Mouse (Mus musculus) embryonic facial prominence, embryonic 11.5 days (tissue): ENCODE results near the gene Phyhipl. TPM values are rescaled to one million over a fixed set of nuclear protein-coding genes. Genes with fewer than 3 reads are reported as not detected.

Experiments used
- ATAC-seq: fragments of 200-750 bp; cut with Nextera tagmentation; replicated peaks from 2 replicates; pipeline ENCODE4 v1.8.0; 2017; ENCODE audit warnings: low read depth; ENCODE audit not compliant: insufficient number of reproducible peaks, low FRiP score, low TSS enrichment
- DNase-seq: peaks from one replicate; pipeline ENCODE4 v3.0.0-alpha.2; 2015; ENCODE audit warnings: low spot score
- H3K27ac ChIP-seq: fragments of 300-500 bp; sonication (generic); replicated peaks from 2 replicates; pipeline ENCODE4 v1.5.1; 2014; ENCODE audit warnings: mild to moderate bottlenecking, low read depth, low read length, control low read depth
- H3K27me3 ChIP-seq: fragments of 300-500 bp; sonication (generic); 2 replicates; pipeline ENCODE4 v1.6.1; 2014; ENCODE audit warnings: mild to moderate bottlenecking, low read length, moderate library complexity, mixed read lengths; ENCODE audit not compliant: control insufficient read depth, insufficient read depth
- H3K36me3 ChIP-seq: fragments of 300-500 bp; sonication (generic); replicated peaks from 2 replicates; pipeline ENCODE4 v1.6.1; 2014; ENCODE audit warnings: low read depth, mild to moderate bottlenecking, low read length, moderate library complexity, mixed read lengths; ENCODE audit not compliant: control insufficient read depth, insufficient read depth
- H3K4me1 ChIP-seq: fragments of 300-500 bp; sonication (generic); 2 replicates; pipeline ENCODE4 v1.6.1; 2014; ENCODE audit warnings: low read length, mixed read lengths; ENCODE audit not compliant: control insufficient read depth, insufficient read depth
- H3K4me2 ChIP-seq: fragments of 300-500 bp; sonication (generic); 2 replicates; pipeline ENCODE4 v1.6.1; 2014; ENCODE audit warnings: low read depth, mild to moderate bottlenecking, control low read depth, low read length, moderate library complexity
- H3K4me3 ChIP-seq: fragments of 300-500 bp; sonication (generic); 2 replicates; pipeline ENCODE4 v1.5.1; 2014; ENCODE audit warnings: low read depth, low read length, control low read depth
- H3K9ac ChIP-seq: fragments of 300-500 bp; sonication (generic); replicated peaks from 2 replicates; pipeline ENCODE4 v1.6.1; 2014; ENCODE audit warnings: mild to moderate bottlenecking, control low read depth, low read length
- H3K9me3 ChIP-seq: fragments of 300-500 bp; sonication (generic); replicated peaks from 2 replicates; pipeline ENCODE4 v1.6.1; 2016; ENCODE audit warnings: mild to moderate bottlenecking, low read length, inconsistent platforms, mixed read lengths; ENCODE audit not compliant: control insufficient read depth
- WGBS: fragments of 180-500 bp; shearing (Covaris S2); extraction: QIAGEN DNeasy Blood & Tissue Kit; methylation state at CpG from one replicate; pipeline ENCODE4 v1.1.7; 2014; 5-methylcytosine and 5-hydroxymethylcytosine counted together
- polyA plus RNA-seq: library from polyadenylated mRNA; unstranded; fragments of >200 nt; fragmentation: Nextera tagmentation; extraction: Ambion mirVana; gene quantifications from 2 replicates; pipeline ENCODE4 v1.2.1, GENCODE M21; 2014

Gene Phyhipl
- polyA plus RNA-seq, 1 experiment from 2014 or later = 10.0 TPM

- H3K27ac ChIP-seq = no peak overlapping the region
- H3K27me3 ChIP-seq = no peaks in the 10 kb centered on the region
- 7% methylated on average over 14 of the region's 14 CpGs for WGBS
- peak overlapping the region; percentile 36 for H3K4me3 ChIP-seq
- peak overlapping the region; percentile 72 for H3K4me2 ChIP-seq
- no peaks in the 10 kb centered on the region for H3K9me3 ChIP-seq
- peak overlapping the region; percentile 46 for H3K9ac ChIP-seq
- peaks cover 4% of the 10 kb centered on the region; the same call in 1 of the 2 replicates for H3K4me1 ChIP-seq
- H3K36me3 ChIP-seq = no peaks in the 10 kb centered on the region
- ATAC-seq (peak; percentile 14; the same call in 1 of the 2 replicates), DNase-seq (no peak)
Measured at GRCm38 (mm10) chr10:70519640-70520099, 136.1 kb downstream of the Phyhipl start.

DNA sequence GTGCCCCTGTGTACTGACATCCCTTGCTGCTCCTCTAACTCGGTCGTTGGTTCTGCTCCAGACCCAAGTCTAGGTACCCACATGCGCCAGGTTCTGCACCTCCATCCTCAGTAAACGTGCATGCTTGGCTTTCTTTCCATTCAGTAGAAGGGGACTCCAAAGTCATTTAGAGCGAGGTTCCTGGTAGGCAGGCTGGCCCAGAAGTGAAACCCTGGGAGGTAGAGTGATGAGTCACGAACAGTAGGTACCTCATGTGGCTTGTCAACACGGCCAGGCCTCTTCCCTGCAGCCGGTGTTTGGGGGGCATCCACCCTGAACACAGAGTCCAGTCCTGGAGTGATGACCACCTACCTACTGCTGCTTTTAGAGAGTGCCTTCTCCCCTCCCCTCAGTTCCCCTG is 139.1 kb downstream of the Phyhipl start:
- Histone ChIP-seq H3K9me3 (no peaks in the 10 kb centered on the region), H3K4me2 (no peak overlapping the region), H3K4me1 (peaks cover 4% of the 10 kb centered on the region; the same call in 1 of the 2 replicates), H3K4me3 (no peak overlapping the region), H3K27me3 (no peaks in the 10 kb centered on the region), H3K27ac (no peak overlapping the region), H3K36me3 (no peaks in the 10 kb centered on the region), H3K9ac (no peak overlapping the region)
- 84% methylated on average over 8 of the region's 8 CpGs for WGBS
- DNase-seq (no peak), ATAC-seq (no peak)

- no peak overlapping the region for H3K4me2 ChIP-seq
- 86% methylated on average over 9 of the region's 9 CpGs for WGBS
- ATAC-seq = no peak
- H3K27me3 ChIP-seq = no peaks in the 10 kb centered on the region
- H3K9me3 ChIP-seq = no peaks in the 10 kb centered on the region
- no peak for DNase-seq
- H3K4me1 ChIP-seq = peaks cover 4% of the 10 kb centered on the region; the same call in 1 of the 2 replicates
- no peak overlapping the region for H3K27ac ChIP-seq
- no peak overlapping the region for H3K4me3 ChIP-seq
- no peak overlapping the region for H3K9ac ChIP-seq
- no peaks in the 10 kb centered on the region for H3K36me3 ChIP-seq
Measured at GRCm38 (mm10) chr10:70514848-70515247, 140.9 kb downstream of the Phyhipl start.

DNA sequence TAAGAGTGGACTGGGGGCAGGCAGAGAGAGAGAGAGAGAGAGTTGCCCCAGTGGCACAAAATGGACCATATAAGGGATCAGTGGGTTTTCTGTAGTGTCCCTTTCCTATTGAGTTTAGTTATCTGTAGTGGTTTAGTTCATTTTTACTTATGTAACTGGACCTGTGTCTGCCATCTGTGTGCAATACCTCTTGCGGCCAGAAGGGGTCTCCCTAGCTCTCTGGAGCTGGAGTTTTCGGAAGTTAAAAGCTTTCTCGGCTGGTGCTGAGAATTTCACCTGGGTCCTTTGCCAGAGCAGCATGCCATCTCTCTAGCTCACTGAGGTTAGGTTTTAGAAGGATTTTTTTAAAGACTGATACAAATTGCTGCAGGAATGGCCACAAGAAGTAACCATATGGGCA is 147.9 kb downstream of the Phyhipl start:
- WGBS = 84% methylated on average over 3 of the region's 3 CpGs
- Histone ChIP-seq H3K9me3 (no peaks in the 10 kb centered on the region), H3K27ac (no peak overlapping the region), H3K27me3 (no peaks in the 10 kb centered on the region), H3K4me1 (no peaks in the 10 kb centered on the region), H3K9ac (no peak overlapping the region), H3K36me3 (no peaks in the 10 kb centered on the region), H3K4me2 (no peak overlapping the region), H3K4me3 (no peak overlapping the region)
- DNase-seq = no peak
- no peak for ATAC-seq

Other genes starting within 250 kb of the Phyhipl start
- 11.4 and 13.7 TPM in 2 replicates for gene Fam13c, start 215.5 kb downstream of the Phyhipl start, polyA plus RNA-seq